Mouse (Mus musculus) brain, embryonic 14.5 days (tissue): ENCODE measurements around the gene Radil. TPM values are rescaled to one million over a fixed set of nuclear protein-coding genes. Genes with fewer than 3 reads are reported as not detected.
A peak's percentile ranks its signal among the peaks of the same experiment; 100 is the strongest.

Experiments used
- DNase-seq: peaks from one replicate; pipeline ENCODE4 v3.0.0-alpha.2; 2011; ENCODE audit warnings: low read depth
- CTCF ChIP-seq: fragments of 200-500 bp; IDR thresholded peaks from 2 replicates; pipeline ENCODE4 v1.5.1; 2012; ENCODE audit warnings: inconsistent platforms, mild to moderate bottlenecking, moderate library complexity, borderline replicate concordance; ENCODE audit not compliant: insufficient read depth, insufficient read length; ENCODE audit errors: extremely low read depth
- POLR2A ChIP-seq: fragments of 200-500 bp; IDR thresholded peaks from 2 replicates; pipeline ENCODE4 v1.6.1; 2012; ENCODE audit warnings: mild to moderate bottlenecking, inconsistent platforms, borderline replicate concordance; ENCODE audit not compliant: poor library complexity, insufficient read depth, insufficient read length, severe bottlenecking; ENCODE audit errors: extremely low read depth
- polyA plus RNA-seq: library from polyadenylated mRNA; depleted of rRNA; stranded (reverse); fragments of >200 nt; gene quantifications from 2 replicates; pipeline ENCODE4 v1.2.3, GENCODE M21; 2012; rRNA removed

The Radil gene
- polyA plus RNA-seq, 1 experiment: 23.2 TPM

GRCm38 (mm10) chr5:142440451-142441147 lies 110.3 kb downstream of the Radil start:
- DNase-seq: peak; percentile 92
- TF ChIP-seq POLR2A: no peak
- TF ChIP-seq CTCF: no peak

GRCm38 (mm10) chr5:142439911-142440432 lies 110.9 kb downstream of the Radil start:
- TF ChIP-seq CTCF: no peak
- no peak for TF ChIP-seq POLR2A
- peak; percentile 67 for DNase-seq

GRCm38 (mm10) chr5:142438380-142438938 lies 112.4 kb downstream of the Radil start:
- TF ChIP-seq POLR2A: no peak
- no peak for TF ChIP-seq CTCF

GRCm38 (mm10) chr5:142435736-142436135 lies 115.2 kb downstream of the Radil start:
- TF ChIP-seq CTCF: no peak
- TF ChIP-seq POLR2A: no peak
- DNase-seq: no peak

More at GRCm38 (mm10) chr5:142438380-142438938, 112.4 kb downstream of the Radil start:
- no peak for DNase-seq

Other genes starting within 250 kb of the Radil start
- 12.5 and 22.1 TPM in 2 replicates for gene Foxk1, start 149.6 kb downstream of the Radil start, polyA plus RNA-seq
- 26.2 and 35.1 TPM in 2 replicates for gene Ap5z1, start 87.2 kb downstream of the Radil start, polyA plus RNA-seq
- 0.34 and 0.49 TPM in 2 replicates for gene Papolb, start 21.0 kb downstream of the Radil start, polyA plus RNA-seq
- 25.5 and 29.0 TPM in 2 replicates for gene Mmd2, start 57.7 kb upstream of the Radil start, polyA plus RNA-seq
- 51.5 and 51.7 TPM in 2 replicates for gene Wipi2, start 76.6 kb upstream of the Radil start, polyA plus RNA-seq
- 109 and 122 TPM in 2 replicates for gene Slc29a4, start 141.4 kb upstream of the Radil start, polyA plus RNA-seq